Mouse (Mus musculus): ENCODE results near the gene Gm3336.

Gene Gm3336

DNA sequence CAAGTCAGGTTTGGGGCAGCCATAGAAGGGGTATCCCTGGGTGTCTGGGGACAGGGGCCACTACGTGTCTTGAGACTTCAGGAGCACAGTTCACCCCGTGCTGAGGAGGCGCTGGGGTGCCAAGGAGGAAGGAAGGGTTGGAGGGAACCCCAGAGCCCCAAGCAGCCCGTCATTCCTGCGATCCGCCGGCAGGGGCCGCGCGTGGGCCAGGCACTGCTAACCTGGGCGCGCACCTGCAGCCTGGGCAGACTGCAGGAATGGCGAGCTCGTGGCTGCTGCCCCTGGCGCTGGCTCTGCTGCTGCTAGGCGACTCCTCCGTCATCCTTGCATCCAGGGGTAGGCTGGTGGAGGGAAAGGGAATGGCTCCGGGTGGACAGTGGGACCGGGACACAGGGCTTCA, at the start of gene Gm3336:
Gene Gm3336, plus strand, starts transcription at position 247 of the 400 bp plus-strand sequence.
- peak; percentile 63 to 74 for DNase-seq

DNA sequence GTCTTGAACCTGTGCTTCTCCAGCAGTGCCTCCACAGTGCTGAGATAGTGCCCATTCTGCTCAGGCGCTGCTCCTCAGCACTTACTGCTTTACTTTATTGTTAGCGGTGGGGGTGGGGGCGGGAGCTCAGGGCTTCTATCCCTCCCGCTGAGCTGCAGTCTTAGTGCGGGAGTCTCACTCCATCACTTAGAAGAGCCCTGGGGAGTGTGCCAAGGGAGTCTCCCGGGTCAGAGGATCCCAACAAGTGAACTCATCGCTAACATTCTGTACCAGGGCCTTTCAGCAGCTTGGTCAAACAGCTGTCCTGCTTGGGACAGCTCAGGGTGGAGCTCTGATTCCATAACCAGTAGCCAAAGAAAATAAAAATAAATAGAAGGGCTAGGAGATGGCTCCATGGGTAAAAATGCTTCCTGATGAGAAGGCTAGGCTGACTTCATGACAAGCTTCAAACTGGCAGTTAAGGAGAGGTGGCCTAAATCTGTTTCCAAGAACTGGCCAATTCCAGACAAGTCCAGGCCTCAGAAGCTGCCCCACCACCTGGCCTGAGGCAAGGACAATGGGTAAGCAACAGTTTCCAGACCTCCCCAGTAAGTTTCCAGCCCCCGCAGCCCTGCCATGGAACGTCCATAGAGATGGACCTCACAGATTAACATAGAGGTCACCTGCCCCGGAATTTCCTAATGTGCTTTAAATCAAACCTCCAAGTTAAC, 46.6 kb upstream of the Gm3336 start:
- DNase-seq = peak in 1 of 2 experiments; percentile 72

DNA sequence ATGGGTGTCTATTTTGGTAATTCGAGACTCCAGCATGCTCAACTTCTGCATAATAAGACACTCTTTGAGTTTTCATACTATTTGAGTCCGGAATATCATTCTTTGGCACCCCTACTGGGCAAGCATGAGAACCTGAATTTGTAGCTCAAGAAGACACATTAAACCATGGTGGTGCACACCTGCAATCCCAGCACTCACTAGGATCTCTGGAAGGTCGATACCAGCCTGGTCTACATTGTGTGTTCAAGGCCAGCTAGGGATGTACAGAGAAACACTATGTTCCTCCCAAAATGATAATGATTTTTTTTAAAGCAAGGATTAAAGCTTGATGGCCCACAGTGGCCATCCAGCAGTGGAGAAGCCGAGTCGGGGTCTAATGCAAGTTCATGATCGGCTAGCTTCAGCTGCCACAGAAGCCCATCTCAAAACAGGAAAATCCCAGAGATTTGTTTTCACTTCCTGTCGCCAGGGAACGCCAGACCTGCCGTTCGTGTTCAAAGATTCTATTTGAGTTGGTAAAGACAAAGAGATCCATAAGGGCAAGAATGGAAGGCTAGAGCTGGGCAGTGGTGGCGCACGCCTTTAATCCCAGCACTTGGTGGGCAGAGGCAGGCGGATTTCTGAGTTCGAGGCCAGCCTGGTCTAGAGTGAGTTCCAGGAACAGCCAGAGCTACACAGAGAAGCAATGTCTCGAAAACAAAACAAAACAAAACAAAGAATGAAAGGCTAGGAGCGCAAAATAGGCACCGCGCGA, 45.8 kb upstream of the Gm3336 start:
- no peak for DNase-seq

DNA sequence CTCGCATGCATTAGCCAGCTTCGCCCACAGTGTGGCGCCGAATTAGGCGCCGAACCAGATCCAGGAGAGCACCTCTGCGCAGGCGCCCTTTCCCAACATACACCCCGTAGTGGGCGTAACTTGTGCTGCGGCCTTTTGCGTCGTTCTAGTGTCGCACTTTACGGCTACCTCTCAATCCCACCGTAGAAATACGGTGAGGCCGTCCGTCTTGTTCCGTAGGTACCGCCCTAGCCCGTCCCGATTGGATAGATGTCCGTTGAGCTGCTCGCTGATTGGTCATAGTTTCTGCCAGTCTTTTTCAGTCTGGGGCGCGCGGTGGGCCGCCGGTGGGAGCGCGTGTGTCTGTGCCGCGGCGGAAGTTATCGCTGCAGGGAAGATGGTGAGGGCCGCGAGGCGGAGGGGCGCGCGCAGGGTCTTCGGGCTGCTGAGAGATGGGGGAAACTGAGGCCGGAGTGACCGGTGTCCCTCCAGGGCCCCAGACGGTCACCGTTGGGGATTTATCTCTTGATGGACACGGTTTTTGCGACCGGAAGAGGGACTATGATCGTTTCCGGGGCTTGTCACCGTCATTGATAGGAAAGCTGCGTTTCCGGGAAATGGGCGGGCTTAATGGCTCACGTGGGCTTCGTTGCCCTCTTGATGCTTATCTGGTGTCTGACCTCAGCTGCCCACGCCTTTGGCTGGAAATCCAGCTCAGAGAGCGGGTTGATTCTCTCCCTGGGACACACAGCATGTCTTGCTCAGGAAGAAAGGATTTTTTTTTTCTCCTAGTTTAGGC, 45.1 kb upstream of the Gm3336 start, which contains the start of gene Lsm4:
Gene Lsm4, plus strand, starts transcription at position 170 of the 778 bp plus-strand sequence.
- peak; percentile 98 for DNase-seq

DNA sequence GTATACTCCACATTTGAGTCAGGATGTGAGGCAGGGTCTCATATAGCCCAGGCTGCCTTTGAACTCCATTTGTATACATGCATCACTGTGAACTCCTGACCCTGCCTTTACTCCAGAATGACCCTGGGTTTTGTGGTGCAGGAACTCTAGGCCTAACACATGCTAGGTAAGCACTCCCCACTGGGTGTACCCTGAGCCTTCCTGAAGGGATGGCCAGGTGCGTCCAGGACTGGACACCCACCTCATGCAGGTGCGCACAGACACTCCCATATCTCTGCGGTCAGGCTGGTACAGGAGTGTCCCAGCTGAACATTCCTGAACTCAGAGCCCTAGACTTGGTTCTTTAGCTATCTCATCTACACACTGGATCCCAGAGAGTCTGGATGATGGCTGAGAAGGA, 44.2 kb upstream of the Gm3336 start:
- DNase-seq = no peak

DNA sequence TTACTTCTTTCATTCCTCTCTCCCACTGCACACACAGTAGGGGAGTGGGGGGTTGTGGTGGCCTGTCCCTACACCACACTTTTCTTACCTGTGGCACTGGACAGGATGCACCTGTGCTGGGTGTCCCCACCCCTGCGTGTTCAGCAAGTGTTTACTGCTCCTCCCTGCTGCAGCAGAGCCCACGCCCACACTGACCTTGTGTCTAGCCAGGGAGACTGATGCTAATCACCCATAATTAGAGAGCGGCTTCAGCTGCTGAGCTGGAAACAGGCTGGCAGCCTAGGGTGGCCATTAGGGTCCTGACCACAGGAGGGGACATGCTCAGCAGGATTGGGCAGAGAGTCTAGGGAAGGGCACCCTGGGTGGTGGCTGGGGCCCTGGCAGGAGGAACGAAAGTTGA, 43.6 kb upstream of the Gm3336 start:
- no peak for DNase-seq

DNA sequence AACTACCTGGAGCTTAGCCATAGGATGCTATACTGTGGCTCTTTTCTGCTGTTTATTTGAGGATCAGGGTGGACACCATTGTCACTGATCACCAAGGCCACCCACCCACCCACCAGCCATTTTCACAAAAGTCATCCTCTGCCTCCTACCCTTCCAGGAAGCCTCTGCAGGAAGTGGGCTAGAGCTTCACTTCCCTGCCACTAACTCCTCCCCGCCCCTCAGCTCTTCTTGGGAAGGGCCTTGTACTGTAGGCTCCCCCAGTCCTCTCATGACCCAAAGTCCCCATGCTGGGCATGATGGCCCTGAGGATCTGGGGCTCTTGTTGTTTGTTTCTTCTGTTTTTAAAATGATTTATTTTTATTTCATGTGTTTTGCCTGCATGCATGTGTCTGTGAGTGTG, 43.0 kb upstream of the Gm3336 start:
- DNase-seq = no peak

DNA sequence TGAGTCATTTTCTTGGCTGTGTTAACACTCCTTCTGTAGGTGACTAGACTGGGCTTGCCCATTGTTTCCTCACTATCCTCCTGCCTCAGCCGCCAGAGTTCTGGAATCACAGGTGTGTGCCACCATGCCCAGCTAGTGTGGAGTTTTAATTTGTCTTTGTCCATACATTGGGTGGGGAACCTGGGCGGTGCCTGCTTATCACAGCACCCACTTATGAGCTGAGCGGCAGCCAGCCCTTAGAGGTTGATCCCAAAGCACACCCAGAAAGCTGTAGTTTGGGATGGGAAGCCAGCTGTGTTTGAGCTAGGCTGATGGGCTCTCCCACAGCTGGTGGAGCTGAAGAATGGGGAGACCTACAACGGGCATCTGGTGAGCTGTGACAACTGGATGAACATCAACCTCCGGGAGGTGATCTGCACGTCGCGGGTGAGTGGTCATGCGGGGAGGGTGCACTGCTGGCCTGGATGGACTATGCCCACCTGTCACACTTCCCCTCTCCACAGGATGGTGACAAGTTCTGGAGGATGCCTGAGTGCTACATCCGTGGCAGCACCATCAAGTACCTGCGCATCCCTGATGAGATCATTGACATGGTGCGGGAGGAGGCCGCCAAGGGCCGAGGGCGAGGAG, 40.8 kb upstream of the Gm3336 start:
- DNase-seq = peak in 1 of 2 experiments; percentile 79

DNA sequence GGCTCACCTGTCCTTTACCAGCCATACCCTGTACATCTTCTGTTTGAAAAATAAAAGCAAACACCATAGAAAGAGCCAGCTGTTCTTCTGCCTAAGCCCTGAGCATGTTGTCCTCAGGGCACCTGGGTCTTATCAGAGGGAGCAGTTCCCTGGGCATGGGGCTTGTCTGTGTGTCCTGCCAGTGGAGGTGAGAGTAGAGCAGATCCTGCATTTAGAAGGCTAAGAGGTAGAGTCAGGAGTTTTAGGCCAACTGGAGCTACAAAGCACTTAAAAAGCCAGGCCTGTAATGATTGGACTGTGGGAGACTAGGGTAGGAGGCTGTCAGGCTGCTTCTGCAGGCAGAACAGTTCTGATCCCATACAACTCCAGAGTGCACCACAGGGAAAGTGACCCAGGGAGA, 39.7 kb upstream of the Gm3336 start:
- DNase-seq = no peak

DNA sequence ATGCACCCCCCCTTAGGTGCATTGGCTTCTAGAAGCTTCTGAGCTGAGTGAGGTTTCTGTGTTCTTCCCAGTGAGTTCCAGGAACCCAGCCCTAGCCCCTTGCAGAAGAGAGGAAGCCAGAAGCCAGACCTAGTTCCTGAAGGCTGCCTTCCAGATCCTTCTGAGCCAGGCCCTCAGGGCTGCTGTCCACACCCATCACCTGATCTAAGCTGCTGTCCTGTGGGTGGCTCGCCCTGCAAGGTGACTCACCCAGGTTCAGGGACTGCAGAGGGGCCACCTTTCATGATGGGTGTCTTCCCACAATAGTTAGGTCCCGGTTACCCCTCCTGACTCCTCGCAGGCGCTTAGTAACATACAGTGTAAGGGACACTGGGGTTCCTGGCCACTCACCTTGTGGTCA, 38.9 kb upstream of the Gm3336 start:
- no peak for DNase-seq

DNA sequence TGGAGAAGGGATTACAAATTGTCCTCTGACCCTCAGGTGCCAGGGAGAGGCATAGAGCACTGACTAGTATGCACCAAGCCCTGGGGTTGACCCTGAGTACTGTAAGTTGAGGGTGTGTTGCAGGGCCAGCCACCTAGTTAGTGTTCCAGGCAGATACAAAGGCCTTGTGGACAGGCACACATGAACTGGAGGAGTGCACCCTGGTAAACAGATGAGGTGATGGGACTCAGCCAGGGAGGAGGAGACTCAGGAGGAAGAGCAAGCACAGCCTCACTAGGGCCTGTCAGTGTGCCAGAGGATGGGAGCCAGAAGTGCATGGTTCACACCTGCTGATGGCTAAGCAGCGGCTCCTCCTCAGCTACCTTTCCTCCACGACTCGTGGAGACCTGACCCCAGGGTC, 38.3 kb upstream of the Gm3336 start:
- peak; percentile 89 to 93 for DNase-seq

DNA sequence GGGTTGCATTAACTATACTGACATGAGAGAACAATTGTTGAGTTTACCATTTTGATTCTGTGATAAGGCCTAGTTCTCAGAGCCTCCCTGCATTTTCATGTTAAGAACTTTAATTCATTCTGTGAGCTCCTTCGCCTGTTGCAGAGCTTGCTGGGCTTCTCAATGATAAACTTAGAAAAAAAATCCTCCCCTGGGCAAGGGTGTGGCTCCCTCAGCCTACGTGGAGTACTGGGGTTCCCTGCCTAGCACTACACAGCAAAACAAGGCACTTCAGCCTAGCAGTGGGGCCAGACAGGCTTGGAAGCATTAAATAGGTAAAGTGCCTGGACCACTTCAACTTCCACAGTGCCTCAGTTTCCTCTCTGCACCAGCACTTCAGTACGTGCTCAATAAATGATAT, 36.9 kb upstream of the Gm3336 start:
- DNase-seq = no peak

DNA sequence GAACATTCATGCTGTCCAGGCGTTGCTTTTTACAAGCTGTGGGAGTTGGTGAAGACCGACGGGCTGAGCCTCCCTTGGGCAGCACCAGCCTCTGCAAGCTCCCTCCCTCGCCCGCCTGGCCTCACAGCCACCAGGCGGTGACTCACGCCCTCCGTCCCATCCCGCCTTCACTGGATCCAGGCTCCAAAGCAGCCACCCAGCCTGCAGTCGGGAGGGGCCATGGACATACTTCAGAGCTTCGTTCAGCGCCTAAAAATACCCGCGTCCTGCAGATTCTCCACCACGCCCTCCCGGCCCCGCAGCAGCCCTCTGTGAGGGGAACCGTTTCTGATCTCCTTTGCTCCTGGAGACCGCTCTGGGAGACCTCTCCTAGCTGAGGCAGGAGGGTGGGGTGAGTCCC, 36.1 kb upstream of the Gm3336 start:
- no peak for DNase-seq

DNA sequence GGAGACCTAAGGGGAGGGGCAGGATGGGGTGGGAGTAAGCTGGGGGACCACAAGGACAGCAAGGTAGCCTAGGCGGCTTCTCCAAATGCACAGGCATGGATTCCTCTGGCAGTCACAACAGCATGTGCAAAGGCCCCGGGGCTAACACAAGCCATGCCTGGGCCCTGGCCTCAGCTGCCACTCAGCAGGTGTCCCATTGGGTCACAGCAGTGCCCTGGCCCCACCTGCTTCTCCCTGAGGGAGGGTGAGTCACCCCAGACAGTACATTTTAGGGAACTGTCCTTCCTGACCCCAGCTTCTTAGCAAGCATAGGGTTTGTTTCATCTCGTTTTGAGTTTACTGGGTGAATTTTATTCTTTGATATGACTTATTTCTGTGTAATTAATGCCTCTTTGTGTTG, 35.7 kb upstream of the Gm3336 start:
- no peak for DNase-seq

DNA sequence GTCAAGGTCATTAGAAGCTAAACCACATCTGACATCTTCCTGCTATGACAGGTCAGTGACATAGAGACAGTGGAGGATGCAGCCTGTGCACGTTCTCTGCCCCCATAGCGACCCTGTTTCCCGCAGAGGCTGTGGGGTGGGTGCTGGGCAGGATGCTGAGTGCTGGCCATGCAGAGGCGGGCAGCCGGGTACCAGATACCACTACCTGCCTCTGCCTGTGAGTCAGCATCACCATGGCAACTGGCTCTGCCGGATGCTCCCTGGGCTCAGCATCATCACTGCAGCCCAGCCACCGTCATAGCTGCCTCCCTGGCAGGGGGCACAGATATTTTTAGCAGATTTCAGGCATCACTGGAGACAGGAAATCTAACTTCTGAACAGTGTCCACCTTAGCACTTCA, 34.1 kb upstream of the Gm3336 start:
- DNase-seq = no peak

DNA sequence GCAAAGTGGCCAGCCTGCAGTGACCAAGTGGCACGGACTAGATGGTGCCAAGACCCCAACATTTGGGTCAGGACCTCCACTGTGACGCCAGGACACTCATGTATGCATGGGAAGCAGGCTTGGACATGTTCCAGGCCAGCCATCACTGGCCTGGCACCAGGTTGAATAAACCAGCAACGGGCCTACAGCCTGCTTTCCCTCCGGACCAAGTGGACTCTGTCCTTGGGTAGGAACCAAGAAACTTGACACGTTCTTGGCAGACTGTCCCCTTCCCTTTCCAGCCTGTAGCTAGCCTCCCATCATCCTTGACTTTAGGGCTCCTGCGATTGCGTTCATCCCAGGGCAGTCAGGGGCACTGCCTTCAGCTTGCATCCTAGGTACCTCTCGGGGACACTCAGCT, 30.8 kb upstream of the Gm3336 start:
- peak; percentile 86 to 89 for DNase-seq

DNA sequence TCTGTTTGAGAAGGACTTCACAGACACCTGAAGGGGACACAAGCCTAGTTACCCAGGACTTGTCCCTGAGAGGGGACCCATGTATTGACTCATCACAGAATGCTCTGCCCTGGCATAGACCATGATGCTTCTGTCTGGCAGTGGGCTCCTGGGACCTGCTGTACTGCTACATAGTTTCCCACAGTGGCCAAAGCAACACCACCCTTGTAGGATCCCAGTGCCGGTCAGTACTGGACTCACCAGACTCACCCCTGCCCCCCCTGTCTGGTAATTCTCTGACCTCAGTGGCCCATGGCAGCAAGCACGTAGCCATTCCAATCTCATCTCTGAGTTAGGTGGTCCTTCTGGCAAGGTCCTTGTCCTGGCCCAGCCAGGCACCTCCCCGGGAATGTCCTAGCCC, 30.2 kb upstream of the Gm3336 start:
- no peak for DNase-seq

DNA sequence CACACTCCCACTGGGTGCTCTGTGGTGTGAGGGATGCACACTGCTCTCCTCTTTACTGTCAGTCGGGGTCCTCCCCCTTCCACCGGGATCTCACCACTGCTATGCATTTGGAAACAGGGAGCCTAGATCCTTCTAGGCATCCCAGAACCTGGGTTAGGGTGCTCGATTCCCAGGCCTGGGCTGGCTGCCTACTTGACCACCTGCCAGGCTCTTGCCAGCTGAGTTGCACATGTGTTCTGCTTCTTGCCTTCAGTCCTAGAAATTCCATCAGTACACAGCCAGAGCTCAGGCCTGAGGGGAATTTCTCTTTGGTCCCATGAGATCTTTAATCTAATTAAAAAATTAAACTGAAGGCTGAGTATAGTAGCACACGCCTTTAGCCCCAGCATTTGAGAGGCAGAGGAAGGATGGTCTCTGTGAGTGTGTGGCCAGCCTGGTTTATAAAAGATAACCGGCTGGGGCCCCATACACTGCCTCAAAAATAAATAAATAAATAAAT, 28.4 kb upstream of the Gm3336 start:
- DNase-seq = no peak

DNA sequence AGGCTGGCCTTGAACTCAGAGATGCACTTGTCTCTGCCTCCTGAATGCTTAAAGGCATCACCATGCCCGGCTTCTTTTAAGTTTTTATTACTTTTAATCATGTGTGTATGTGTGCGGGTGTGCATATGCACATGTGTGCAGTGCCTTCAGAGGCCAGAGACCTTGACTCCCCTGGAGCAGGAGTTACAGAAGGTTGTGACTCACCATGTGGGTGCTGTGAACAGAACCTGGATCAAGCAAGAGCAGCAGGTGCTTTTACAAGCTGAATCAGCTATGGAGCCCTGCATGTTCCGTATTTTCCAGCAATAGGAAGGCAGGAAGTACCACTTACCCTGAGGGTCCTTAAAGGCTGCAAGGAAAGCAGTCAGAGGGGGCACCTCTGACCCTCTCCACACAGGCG, 27.1 kb upstream of the Gm3336 start:
- DNase-seq = no peak

DNA sequence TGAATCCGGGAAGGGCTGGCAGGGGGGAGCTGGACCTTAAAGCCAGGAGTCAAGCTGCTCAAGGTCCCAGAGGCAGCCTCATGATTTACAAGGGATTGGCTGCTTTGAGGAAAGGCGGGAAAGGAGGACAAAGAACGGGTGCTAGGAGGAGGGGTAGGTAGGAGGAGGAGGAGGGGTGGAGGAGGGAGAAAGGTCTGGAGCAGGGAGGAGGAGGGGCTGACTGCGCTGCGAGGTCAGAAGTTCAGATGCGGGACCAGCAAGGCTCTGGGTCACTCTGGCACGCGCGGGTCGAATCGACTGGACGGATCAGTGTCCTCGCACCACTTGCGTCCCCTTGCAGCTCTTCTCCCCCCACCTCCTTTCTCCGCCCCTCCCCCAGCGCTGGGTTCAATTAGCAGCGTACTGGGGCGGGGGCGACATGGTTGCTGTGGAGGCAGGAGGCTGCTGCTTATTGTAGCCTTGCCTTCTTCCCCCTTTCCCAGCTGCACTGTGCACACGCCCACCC, 26.6 kb upstream of the Gm3336 start:
- peak; percentile 61 to 75 for DNase-seq

DNA sequence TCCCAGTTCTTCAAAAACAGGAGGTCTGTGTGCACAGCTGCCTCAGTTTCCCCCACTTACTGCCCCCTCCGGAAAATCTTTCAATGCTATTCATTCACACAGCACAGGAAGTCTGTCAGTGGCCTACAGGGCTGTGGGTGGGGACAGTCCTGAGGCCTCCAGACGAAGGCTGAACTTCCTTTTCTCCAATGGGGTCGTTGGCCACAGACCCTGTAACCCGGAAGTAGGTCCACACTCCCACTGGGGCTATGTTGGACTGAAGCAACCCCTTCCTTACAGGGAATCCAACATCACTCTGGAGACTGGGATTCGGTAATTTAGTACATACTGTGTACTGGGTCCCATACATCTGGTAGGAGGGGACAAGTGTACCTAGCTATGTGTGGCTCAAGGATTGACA, 24.7 kb upstream of the Gm3336 start:
- DNase-seq = no peak

DNA sequence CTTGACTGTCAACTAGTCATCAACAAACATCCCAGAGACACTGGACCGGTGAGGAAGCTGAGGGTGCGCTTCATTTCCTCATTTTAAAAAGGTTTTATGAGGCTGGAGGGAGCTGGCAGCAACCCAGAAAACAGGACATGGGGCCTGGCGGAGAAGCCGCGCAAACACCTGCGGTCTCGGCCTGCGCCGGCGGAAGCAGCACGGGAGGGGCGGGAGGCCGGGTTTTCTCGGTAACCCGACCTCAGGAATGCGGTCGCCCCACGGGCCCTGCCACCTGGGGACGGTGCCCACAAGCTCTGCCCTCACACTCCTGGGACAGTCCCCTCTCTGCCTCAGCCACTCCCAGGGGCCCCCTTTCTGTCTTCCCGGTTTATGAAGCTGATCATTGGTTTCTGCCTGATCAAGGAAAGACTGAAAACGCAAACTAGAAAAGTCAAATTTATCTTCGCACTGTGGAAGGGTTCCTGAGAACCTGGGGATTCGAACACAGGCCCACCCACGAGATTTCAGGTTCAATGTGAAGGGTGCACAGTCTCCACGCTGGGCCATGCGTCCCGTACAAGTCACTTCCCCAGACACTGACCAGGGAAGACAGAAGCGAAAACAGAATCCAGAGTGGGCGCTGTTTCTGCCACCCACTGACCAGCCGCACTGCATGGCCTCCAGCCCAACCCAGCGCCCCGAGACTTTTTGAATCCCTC, 22.9 kb upstream of the Gm3336 start:
- DNase-seq = peak in 1 of 2 experiments; percentile 63
